Mouse (Mus musculus): ENCODE data around the gene Trp53i13. TPM values are rescaled to one million over a fixed set of nuclear protein-coding genes. Genes with fewer than 3 reads are reported as not detected.

Gene Trp53i13
- polyA plus RNA-seq (2012; rRNA removed), result 7.4 and 8.6 TPM in 2 replicates

GRCm38 (mm10) chr11:77515637-77516552, at the start of gene Trp53i13:
Gene Trp53i13 (minus strand): TSS chr11:77515980.

DNA sequence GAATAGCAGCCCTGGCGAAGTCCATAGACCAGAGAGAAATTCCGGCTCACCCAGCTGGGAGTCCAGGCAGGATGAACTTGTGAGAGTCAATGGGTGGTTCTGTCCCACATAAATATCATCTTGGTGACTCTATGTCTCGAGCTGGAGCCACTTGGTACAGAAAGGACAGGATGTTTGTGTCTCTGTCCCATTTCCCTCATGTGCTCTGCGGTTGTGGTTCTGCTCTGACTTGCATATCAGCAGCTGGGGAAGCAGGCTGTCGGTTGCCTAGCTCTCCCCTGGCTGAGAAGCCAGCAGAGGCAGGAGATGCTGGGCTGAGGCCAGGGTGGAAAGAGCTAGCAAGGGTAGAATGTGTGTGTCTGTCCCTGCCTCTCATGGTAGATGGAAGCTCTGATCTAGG, 3.3 kb upstream of the Trp53i13 start, which contains the start of gene Gm10392:
Gene Gm10392 (minus strand): TSS at position 156 of the 400 bp plus-strand sequence.

DNA sequence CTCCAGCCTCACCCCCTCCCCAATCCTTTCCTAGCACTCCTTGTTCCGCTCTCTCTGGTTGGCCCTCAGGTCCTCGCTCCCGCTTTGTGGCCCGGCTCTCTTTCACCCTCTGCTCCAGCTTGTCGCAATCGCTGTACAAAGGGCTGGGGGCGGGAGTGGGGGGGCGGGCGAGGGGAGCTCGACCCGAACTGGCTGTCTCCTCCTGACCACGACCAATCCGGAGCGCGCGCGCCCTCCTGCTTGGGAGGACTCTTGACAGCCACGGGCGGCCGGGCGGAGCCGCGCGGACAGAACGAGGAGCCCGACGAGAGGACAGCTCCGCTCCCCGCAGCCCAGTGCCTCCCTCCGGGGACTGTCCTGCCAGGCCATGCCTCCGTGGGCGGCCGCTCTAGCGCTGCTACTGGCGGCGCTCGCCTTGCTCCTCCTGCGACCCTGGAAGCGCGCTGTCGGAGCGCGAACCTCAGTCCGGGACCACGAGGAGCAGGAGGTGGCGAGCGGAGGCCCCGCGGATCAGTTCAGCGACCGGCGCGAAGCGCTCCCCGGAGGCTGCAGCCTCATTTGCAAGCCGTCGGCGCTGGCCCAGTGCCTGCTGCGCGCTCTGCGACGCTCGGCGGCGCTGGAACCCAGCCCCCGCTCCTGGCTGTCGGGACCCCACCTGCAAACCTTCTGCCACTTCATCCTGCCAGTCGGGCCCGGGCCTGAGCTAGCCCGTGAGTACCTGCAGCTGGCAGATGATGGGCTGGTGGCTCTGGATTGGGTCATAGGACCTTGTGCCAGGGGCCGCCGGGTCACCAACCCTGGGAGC, 746 bp downstream of the Trp53i13 start, which contains the start of gene Abhd15:
Gene Abhd15 (plus strand): TSS at position 290 of the 805 bp plus-strand sequence.

DNA sequence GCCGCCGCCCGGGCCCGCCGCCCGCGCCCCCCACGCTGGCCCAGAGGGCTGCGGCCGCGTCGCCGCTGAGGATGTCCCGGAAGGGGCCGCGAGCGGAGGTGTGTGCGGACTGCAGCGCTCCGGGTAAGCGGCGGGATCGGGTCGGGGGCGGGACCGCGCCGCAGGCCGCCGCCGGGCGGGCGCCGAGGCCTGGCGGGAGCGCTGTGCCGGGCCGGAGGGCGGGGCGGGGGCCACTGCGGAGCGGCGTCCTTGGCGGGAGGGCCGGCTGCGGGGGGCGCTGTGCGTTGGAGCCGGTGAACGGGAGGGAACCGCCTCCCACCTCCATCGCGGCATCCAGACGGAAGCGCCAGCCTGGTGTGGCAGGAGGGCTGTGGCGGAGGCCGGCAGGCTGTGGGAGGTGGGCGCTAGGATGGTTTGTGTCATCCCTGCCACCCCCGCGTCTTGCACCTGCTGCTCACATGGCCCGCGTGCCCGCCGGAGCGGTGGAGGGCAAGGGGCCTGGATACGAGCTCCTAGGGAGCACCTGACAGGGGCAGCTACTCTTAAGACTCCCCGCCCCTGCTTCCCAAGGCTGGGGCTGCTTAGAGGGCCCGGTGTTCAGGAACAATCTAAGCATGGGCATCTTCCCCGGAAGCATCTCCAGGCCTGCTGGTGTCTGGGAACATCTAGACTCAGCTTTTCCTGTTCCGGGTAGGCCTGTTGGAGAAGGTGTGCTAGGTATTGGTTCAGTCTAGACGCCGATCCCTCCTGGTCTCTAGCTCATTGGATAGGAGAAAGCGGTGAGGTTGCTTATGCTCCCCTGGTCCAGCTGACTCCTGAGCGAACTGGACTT, 22.1 kb downstream of the Trp53i13 start, which contains the start of gene Git1:
Gene Git1 (plus strand): TSS at position 51 of the 832 bp plus-strand sequence.

DNA sequence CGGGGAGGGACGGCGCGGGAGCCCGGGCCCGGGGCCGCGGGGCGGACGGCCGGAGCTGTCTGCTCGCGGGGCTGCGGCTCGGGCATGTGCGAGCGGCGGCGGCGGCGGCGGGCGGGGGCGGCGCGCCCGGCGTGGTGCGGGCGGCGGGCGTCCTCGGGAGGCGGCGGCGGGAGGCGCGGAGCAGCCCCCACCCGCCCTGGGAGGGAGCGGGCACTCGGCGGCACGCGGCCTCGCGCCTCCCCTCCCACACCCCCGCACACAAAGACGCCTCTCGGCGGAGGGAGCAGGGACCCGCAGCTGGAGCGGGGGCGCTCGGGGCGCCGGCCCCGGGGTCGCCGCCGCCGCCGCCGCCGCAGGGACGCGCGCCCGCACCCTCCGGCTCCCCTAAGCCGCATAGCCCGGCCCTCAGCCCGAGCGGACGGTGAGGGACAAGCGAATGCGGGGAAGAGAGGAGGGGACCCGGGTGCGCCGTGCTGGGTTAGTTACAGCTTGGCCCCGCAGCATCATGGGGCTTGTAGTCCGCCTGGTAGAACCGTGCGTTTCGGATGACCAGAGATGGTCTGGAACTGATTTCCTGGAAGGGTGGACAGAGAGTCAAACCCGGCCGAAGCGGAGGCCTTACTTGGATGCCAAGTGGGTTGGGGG, 26.1 kb downstream of the Trp53i13 start, which contains the start of gene Ankrd13b:
Gene Ankrd13b (minus strand): TSS at position 88 of the 645 bp plus-strand sequence.

DNA sequence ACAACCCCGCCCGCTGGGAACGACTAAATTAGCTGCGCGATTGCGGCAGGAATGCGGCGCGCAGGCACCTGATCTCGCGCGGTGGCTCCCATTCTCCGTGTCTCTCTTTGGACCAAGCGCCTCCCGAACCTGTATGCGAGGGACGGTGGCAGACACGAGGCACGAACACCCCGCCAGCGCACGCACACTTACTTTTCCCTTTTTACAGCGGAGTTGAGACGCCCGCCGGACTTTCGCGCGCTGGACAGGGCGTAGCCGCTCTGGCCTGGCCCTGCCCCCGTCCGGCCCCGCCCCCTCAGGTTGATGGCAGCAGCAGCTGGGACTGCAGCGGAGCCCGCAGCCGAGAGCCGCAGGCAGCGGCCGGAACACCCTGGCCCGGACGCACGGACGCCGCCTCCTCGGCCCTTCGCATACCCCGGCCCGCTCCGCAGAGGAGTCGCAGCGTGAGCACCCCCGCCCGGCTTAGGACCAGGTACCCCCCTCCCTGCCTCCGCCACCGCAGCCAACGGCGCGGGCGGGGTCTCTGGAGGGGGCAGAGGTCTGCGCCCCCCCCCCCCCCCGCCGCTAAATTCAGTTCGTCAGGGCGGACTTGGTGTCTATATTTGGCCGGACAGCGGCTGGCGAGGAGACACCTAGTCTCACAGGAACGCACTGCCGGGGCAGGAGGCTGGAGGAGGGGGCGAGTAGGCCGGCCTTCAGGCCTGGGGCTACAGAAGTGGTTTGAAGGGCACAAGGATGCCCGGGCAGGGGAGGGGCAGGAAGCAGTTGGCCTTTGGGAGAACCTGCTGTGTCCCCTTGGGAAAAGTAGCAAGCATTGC, 53.3 kb downstream of the Trp53i13 start, which contains the start of gene Coro6:
Gene Coro6 (plus strand): TSS at position 129 of the 818 bp plus-strand sequence.

Other genes with a start within 250 kb of the Trp53i13 start
- 3.7 and 6.0 TPM in 2 replicates for gene Coro6, start 53.6 kb downstream of the Trp53i13 start, polyA plus RNA-seq (2012; rRNA removed)
- 240 and 272 TPM in 2 replicates for gene Ankrd13b, start 26.3 kb downstream of the Trp53i13 start, polyA plus RNA-seq (2012; rRNA removed)
- 66.7 and 73.4 TPM in 2 replicates for gene Git1, start 22.4 kb downstream of the Trp53i13 start, polyA plus RNA-seq (2012; rRNA removed)
- 0.39 and 0.51 TPM in 2 replicates for gene Abhd15, start 859 bp downstream of the Trp53i13 start, polyA plus RNA-seq (2012; rRNA removed)
- gene Gm10392, start 3.2 kb upstream of the Trp53i13 start, polyA plus RNA-seq (2012; rRNA removed), result not detected in 2 replicates
- 25.6 and 27.0 TPM in 2 replicates for gene Taok1, start 91.8 kb upstream of the Trp53i13 start, polyA plus RNA-seq (2012; rRNA removed)
- 14.4 and 15.0 TPM in 2 replicates for gene Nufip2, start 170.2 kb upstream of the Trp53i13 start, polyA plus RNA-seq (2012; rRNA removed)
- gene Cryba1, start 209.3 kb upstream of the Trp53i13 start, polyA plus RNA-seq (2012; rRNA removed), result 0.11 and 0.28 TPM in 2 replicates
- 34.0 and 41.8 TPM in 2 replicates for gene Myo18a, start 247.3 kb upstream of the Trp53i13 start, polyA plus RNA-seq (2012; rRNA removed)

All from central nervous system, embryonic 18 days (tissue).